Mouse (Mus musculus) mouse trophoblast stem cell (cell line): Measurements from ENCODE around the gene Gpr183.

Experiments
- in situ Hi-C, 2 experiments: fragments of 300-500 bp; cut with MseI, MboI; formaldehyde crosslinking; loops; 2 replicates in 1 of 2; 3 replicates in 1 of 2; pipeline ENCODE4 v1.15.1; 2025

Gpr183 gene

GRCm38 (mm10) chr14:121964990-121965389 is at the start of gene Gpr183:
TSS of gene Gpr183 (minus strand) at chr14:121965195.
- in situ Hi-C loops: no loop called here

- in situ Hi-C loops: no loop called here
Measured at GRCm38 (mm10) chr14:122013417-122013951, 48.5 kb upstream of the Gpr183 start.

- in situ Hi-C loops: no loop called here
Measured at GRCm38 (mm10) chr14:122012814-122013213, 47.8 kb upstream of the Gpr183 start.

- in situ Hi-C loops: no loop called here
Measured at GRCm38 (mm10) chr14:122012193-122012592, 47.2 kb upstream of the Gpr183 start.

- in situ Hi-C loops: no loop called here
Measured at GRCm38 (mm10) chr14:122011768-122012167, 46.8 kb upstream of the Gpr183 start.

- in situ Hi-C loops: no loop called here
Measured at GRCm38 (mm10) chr14:122010301-122010700, 45.3 kb upstream of the Gpr183 start.

GRCm38 (mm10) chr14:122009502-122009901 is 44.5 kb upstream of the Gpr183 start:
- in situ Hi-C loops: no loop called here

- in situ Hi-C loops: no loop called here
Measured at GRCm38 (mm10) chr14:122008261-122008660, 43.3 kb upstream of the Gpr183 start.

GRCm38 (mm10) chr14:122003812-122004211 is 38.8 kb upstream of the Gpr183 start:
- in situ Hi-C loops: no loop called here

- in situ Hi-C loops: no loop called here
Measured at GRCm38 (mm10) chr14:122002224-122002623, 37.2 kb upstream of the Gpr183 start.

- in situ Hi-C loops: no loop called here
Measured at GRCm38 (mm10) chr14:122000346-122001105, 35.5 kb upstream of the Gpr183 start.

GRCm38 (mm10) chr14:121999455-121999854 is 34.5 kb upstream of the Gpr183 start:
- in situ Hi-C loops: no loop called here

- in situ Hi-C loops: no loop called here
Measured at GRCm38 (mm10) chr14:121996786-121997185, 31.8 kb upstream of the Gpr183 start.

GRCm38 (mm10) chr14:121995557-121995870 is 30.5 kb upstream of the Gpr183 start:
- in situ Hi-C loops: no loop called here

- in situ Hi-C loops: no loop called here
Measured at GRCm38 (mm10) chr14:121994846-121995556, 30.0 kb upstream of the Gpr183 start.

GRCm38 (mm10) chr14:121994171-121994700 is 29.2 kb upstream of the Gpr183 start:
- in situ Hi-C loops: no loop called here

GRCm38 (mm10) chr14:121993616-121994015 is 28.6 kb upstream of the Gpr183 start:
- in situ Hi-C loops: no loop called here

GRCm38 (mm10) chr14:121992395-121993280 is 27.6 kb upstream of the Gpr183 start:
- in situ Hi-C loops: no loop called here

GRCm38 (mm10) chr14:121991921-121992320 is 26.9 kb upstream of the Gpr183 start:
- in situ Hi-C loops: no loop called here

- in situ Hi-C loops: no loop called here
Measured at GRCm38 (mm10) chr14:121990897-121991296, 25.9 kb upstream of the Gpr183 start.

GRCm38 (mm10) chr14:121989869-121990268 is 24.9 kb upstream of the Gpr183 start:
- in situ Hi-C loops: no loop called here

- in situ Hi-C loops: no loop called here
Measured at GRCm38 (mm10) chr14:121989331-121989730, 24.3 kb upstream of the Gpr183 start.
